Mouse (Mus musculus) lung, postnatal 0 days (tissue): ENCODE data around the gene Gpc6.

ENCODE experiments used
- CTCF ChIP-seq: IDR thresholded peaks from 2 replicates; pipeline ENCODE4 v1.5.1; 2016; ENCODE audit warnings: antibody characterized with exemption, mild to moderate bottlenecking
- EP300 ChIP-seq: IDR thresholded peaks from 2 replicates; pipeline ENCODE4 v1.6.1; 2016; ENCODE audit warnings: antibody characterized with exemption, mild to moderate bottlenecking, control low read depth

GRCm38 (mm10) chr14:117689848-117690247, 764.7 kb downstream of the Gpc6 start:
- TF ChIP-seq CTCF, result no peak
- TF ChIP-seq EP300, result no peak
